Mouse (Mus musculus) G1E (cell line): ENCODE data around the gene 1700061G19Rik. TPM values are rescaled to one million over a fixed set of nuclear protein-coding genes. Genes with fewer than 3 reads are reported as not detected.

Source experiments
- ATAC-seq: 2 replicates; pipeline ENCODE4 v1.8.0; 2016; ENCODE audit warnings: mild to moderate bottlenecking; ENCODE audit not compliant: insufficient number of reproducible peaks, poor library complexity, low FRiP score, severe bottlenecking; ENCODE audit errors: extremely low read depth
- DNase-seq: peaks from one replicate; pipeline ENCODE4 v3.0.0; 2012; ENCODE audit warnings: low spot score
- H3K27me3 ChIP-seq: 2 replicates; pipeline ENCODE4 v1.6.1; 2012; ENCODE audit warnings: mild to moderate bottlenecking, low read length, inconsistent platforms; ENCODE audit not compliant: insufficient read depth
- H3K36me3 ChIP-seq: replicated peaks from 2 replicates; pipeline ENCODE3; 2012; ENCODE audit warnings: mild to moderate bottlenecking, inconsistent platforms
- H3K4me1 ChIP-seq: 2 replicates; pipeline ENCODE4 v1.6.1; 2012; ENCODE audit warnings: low read depth, low read length, inconsistent platforms, mixed read lengths; ENCODE audit not compliant: insufficient read depth
- H3K4me3 ChIP-seq: 2 replicates; pipeline ENCODE4 v1.5.1; 2012; ENCODE audit warnings: low read depth, mild to moderate bottlenecking, inconsistent platforms, low read length, moderate library complexity, mixed read lengths
- H3K9me3 ChIP-seq: replicated peaks from 2 replicates; pipeline ENCODE4 v1.6.1; 2012; ENCODE audit warnings: inconsistent platforms
- CTCF ChIP-seq: IDR thresholded peaks from 2 replicates; pipeline ENCODE4 v1.5.1; 2012; ENCODE audit warnings: low read depth, low read length, inconsistent platforms, mixed read lengths
- GATA1 ChIP-seq: IDR thresholded peaks from 2 replicates; pipeline ENCODE4 v1.6.1; 2012; ENCODE audit warnings: borderline replicate concordance, low read length, inconsistent platforms, mixed read lengths
- GATA2 ChIP-seq: IDR thresholded peaks from 2 replicates; pipeline ENCODE4 v1.6.1; 2012; ENCODE audit warnings: low read depth, low read length, inconsistent platforms, borderline replicate concordance
- POLR2AphosphoS5 ChIP-seq: IDR thresholded peaks from 2 replicates; pipeline ENCODE4 v1.6.1; 2012; ENCODE audit warnings: low read depth, low read length, inconsistent platforms; ENCODE audit not compliant: insufficient replicate concordance
- TAL1 ChIP-seq: conservative IDR thresholded peaks from 2 replicates; pipeline ENCODE4 v1.6.1; 2012; ENCODE audit warnings: low read depth, low read length, inconsistent platforms, mixed read lengths
- polyA plus RNA-seq: library from polyadenylated mRNA; stranded (reverse); fragments of >175 nt; gene quantifications from 2 replicates; pipeline ENCODE4 v1.2.3, GENCODE M21; 2012
- total RNA-seq, 2 experiments: library from RNA; stranded (forward) in 1 of 2; stranded (reverse) in 1 of 2; fragments of 200-1000 nt in 1 of 2; fragments of >200 nt in 1 of 2; fragmentation: Nextera tagmentation in 1 of 2; gene quantifications; 2 replicates each; pipeline ENCODE4 v1.2.3; 2014 to 2017

The 1700061G19Rik gene
- not detected in 2 replicates for total RNA-seq (2014; fragmentation: Nextera tagmentation)
- total RNA-seq (2017): 0.22 TPM in 1 of 2 replicates, not detected in the other
- polyA plus RNA-seq: not detected in 2 replicates

DNA sequence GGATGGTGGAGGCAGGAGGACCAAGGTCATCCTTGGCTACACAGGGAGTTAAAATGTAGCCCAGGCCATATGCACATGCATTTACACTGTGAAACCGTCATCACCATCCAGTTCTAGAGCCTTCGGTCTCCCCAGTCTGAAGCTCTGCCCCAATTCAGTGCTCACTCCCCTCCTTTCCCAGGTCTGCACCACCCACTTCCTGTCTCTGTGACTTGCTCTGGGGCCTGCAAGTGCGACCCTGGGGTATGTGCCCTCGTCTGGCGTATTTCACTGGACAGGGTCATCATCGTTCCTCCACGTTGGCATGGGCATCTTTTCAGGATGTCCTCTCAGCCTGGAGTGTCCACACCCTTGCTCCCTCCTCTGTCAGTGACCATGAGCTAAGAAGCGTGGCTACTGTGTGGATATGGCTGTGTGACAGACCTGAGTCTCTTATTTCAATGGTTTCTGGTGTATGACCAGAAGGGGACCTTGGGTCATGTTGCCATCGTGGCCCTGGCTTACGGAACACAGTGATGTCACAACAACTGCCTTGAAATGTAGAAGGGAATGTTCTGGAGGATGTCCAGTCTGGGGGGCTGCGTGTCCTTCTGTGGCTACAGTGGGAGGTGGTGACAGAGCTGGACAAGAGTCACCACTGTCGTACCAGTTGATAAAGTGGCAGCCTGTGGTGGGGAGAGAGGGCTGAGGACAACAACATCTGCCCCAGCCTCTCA, at the start of gene 1700061G19Rik:
1700061G19Rik (plus strand) TSS at position 542 of the 716 bp plus-strand sequence.
- ATAC-seq: no peak
- H3K4me3 ChIP-seq: no peak within 1 kb of the TSS

DNA sequence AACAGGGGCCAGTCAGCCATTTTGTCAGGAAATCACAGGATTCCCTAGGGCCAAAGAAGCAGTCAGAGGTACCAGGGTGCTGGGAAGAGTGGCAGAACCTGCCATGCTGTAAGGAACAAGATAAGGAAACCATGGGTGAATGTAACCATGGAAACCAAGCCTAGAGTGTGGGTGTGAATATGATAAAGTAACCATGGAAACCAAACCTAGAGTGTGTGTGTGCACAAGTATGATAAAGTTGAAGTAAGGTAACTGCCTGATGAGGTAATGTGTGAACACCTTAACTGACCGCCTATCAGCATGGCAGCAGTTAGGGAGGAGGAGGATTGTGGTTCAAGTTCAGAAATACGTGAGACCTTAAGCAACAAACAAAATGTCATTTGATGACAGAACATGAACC, 48.6 kb upstream of the 1700061G19Rik start:
- peak overlapping the region; percentile 44; the same call in 1 of the 2 replicates for H3K4me3 ChIP-seq
- no peaks in the 10 kb centered on the region for H3K9me3 ChIP-seq
- peak; percentile 39 for DNase-seq
- peak; percentile 64 for ATAC-seq
- H3K27me3 ChIP-seq: no peaks in the 10 kb centered on the region
- peaks cover 85% of the 10 kb centered on the region for H3K4me1 ChIP-seq
- H3K36me3 ChIP-seq: peaks cover 39% of the 10 kb centered on the region
- TF ChIP-seq GATA2 (0 out of 2 replicates have a peak, but pooled peaks have one; percentile 19), CTCF (no peak), GATA1 (no peak), POLR2AphosphoS5 (no peak), TAL1 (peak; percentile 92)

More for the DNA sequence above, at the start of gene 1700061G19Rik:
- DNase-seq: no peak
- Histone ChIP-seq H3K36me3 (no peaks in the 10 kb centered on the region), H3K9me3 (no peaks in the 10 kb centered on the region), H3K4me1 (peaks cover 48% of the 10 kb centered on the region), H3K27me3 (peaks cover 18% of the 10 kb centered on the region)
- TF ChIP-seq POLR2AphosphoS5: no peak

DNA sequence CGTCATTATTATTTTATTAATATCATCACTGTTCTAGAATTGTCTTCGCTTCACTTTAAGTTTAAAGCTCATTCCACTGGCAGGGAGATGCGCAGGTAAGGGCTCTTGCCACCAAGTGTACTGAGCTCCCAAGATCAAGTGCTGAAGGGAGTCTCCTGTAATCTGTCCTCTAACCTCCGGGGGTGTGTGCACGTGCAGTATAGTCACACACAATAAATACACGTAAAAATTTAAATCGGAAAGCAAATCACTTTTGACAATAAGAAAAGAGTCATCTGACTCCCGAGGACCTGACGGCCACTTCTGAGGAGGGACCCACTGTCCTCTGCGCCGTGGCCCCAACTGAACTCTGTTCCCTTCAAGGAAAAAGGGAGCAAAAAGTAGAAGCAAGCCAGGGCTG, 46.1 kb upstream of the 1700061G19Rik start:
- Histone ChIP-seq H3K9me3 (no peaks in the 10 kb centered on the region), H3K4me3 (peak overlapping the region; percentile 73), H3K27me3 (no peaks in the 10 kb centered on the region), H3K36me3 (peaks cover 16% of the 10 kb centered on the region), H3K4me1 (peaks cover 72% of the 10 kb centered on the region)
- TF ChIP-seq CTCF: no peak
- TF ChIP-seq POLR2AphosphoS5: no peak
- TF ChIP-seq TAL1: no peak
- TF ChIP-seq GATA2: no peak
- TF ChIP-seq GATA1: no peak
- DNase-seq (no peak), ATAC-seq (no peak)

DNA sequence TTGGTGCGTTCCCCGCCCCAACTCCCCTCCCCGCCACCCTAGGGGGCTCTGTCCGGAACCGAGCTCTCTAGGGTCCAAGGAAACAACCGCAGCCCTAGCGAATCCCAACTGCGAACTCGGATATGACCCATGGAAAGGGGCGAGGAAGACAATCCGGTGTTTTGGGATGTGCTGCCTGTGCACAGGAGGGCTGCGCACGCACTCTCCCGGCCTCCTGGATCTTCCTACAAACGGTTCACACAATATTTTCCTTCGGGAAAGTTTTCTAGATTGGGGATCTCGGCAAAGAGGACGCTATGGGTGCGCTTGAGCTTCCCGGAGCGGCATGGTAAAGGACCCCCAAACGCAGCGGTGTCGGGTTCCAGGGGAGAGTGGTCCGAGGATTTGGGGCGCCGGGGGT, 45.5 kb upstream of the 1700061G19Rik start:
- H3K4me3 ChIP-seq: peak overlapping the region; percentile 73
- no peaks in the 10 kb centered on the region for H3K9me3 ChIP-seq
- peaks cover 65% of the 10 kb centered on the region for H3K4me1 ChIP-seq
- ATAC-seq (no peak), DNase-seq (no peak)
- H3K36me3 ChIP-seq: peaks cover 10% of the 10 kb centered on the region
- TF ChIP-seq GATA2: no peak
- TF ChIP-seq POLR2AphosphoS5: no peak
- no peak for TF ChIP-seq GATA1
- TF ChIP-seq TAL1: no peak
- TF ChIP-seq CTCF: no peak
- H3K27me3 ChIP-seq: no peaks in the 10 kb centered on the region

DNA sequence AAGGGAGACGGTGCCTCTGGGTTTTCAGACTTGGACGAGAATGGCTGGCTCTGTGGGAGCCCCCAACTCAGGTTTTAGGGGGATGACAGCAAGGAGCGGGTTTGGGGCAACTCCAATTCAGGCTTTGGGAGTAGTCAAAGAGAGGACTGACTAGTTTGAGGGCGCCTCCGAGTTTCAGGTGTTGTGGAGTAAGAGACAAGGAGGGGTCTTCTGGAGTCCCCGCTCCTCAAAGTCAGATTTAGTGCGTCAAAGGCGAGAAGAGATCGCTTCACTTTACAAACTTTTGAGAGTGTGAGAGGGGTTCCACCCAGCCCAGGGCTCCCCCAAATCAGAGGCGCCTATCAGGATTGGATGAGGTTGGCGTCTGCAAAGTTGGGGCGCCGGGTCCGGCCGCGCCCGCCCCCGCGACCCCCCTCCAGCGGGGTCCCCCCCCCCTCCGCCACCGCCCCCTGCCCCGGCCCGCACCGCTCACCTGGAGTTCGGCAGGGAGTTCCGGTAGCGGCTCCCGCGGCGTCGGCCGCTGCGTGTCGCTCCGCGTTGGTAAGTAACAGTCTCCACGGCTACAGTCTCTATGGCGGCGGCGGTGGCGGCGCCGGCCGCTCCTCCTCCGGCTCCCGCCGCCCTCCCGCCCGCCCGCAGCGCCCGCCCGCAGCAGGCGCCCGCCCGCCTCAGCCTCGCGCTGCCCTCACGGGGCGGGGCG, 44.7 kb upstream of the 1700061G19Rik start, which contains the start of gene Rfx2:
Rfx2 (minus strand) TSS at position 603 of the 700 bp plus-strand sequence.
- peak within 1 kb of the TSS; percentile 73 for H3K4me3 ChIP-seq
- no peak for TF ChIP-seq POLR2AphosphoS5
- no peak for TF ChIP-seq GATA1
- no peaks in the 10 kb centered on the region for H3K9me3 ChIP-seq
- no peak for ATAC-seq
- no peaks in the 10 kb centered on the region for H3K27me3 ChIP-seq
- H3K4me1 ChIP-seq: peaks cover 60% of the 10 kb centered on the region
- peaks cover 2% of the 10 kb centered on the region for H3K36me3 ChIP-seq
- DNase-seq: peak; percentile 37

DNA sequence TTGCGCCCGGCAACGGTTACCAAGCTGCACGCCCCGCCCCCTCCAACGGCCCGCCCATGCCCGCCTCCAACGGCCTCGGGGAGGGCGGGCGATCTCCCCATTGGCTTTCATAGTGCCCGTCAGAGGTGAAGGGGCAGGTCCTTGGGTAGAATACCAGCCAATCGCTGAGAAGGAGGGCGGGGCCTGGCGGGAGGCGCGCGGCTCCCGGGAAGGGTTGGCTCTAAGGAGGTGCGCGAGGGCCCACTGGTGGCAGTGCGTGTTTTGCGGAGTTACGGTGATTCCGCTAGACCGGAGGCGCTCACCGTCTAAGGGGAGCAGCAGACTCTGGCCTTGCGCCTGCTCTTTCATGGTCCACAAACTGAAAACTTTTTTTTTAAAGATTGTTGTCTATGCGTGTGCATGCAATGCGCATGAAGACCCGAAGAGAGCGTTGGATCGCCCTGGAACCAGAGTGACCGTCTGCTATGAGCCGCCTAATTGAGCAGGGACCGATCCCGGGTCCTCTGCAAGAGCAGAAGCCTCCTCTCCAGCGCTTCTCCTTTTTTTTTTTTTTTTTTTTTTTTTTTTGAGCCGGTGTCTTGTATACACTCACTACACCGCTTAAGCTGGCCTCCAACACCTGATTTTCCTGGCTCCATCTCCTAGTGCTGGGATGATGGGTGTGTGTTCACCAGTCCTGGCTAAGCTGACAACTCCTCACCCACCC, 44.0 kb upstream of the 1700061G19Rik start:
- Histone ChIP-seq H3K4me3 (peak overlapping the region; percentile 73), H3K9me3 (no peaks in the 10 kb centered on the region), H3K27me3 (no peaks in the 10 kb centered on the region), H3K36me3 (no peaks in the 10 kb centered on the region), H3K4me1 (peaks cover 60% of the 10 kb centered on the region)
- ATAC-seq (peak; percentile 97), DNase-seq (peak; percentile 98)
- TF ChIP-seq TAL1 (no peak), GATA2 (no peak), GATA1 (no peak), CTCF (no peak), POLR2AphosphoS5 (no peak)
